Mouse (Mus musculus) small intestine, adult 2 months (tissue): Measurements from ENCODE around the gene Ankib1.
"Not testable (repeated sequence)": the region's sequence is repeated elsewhere in the genome, so short reads cannot be mapped to it uniquely, and the experiment has no call there.

Source experiments
- CTCF ChIP-seq: fragments of 200-500 bp; IDR thresholded peaks from 2 replicates; pipeline ENCODE4 v1.5.1; 2012; ENCODE audit warnings: low read depth, mild to moderate bottlenecking, control low read depth, inconsistent platforms, low read length, moderate library complexity, mixed read lengths; ENCODE audit not compliant: insufficient replicate concordance, insufficient read length; ENCODE audit errors: extremely low read depth
- POLR2A ChIP-seq: fragments of 200-500 bp; IDR thresholded peaks from 2 replicates; pipeline ENCODE4 v1.6.1; 2012; ENCODE audit warnings: low read depth, mild to moderate bottlenecking, control low read depth, inconsistent platforms, low read length, moderate library complexity

DNA sequence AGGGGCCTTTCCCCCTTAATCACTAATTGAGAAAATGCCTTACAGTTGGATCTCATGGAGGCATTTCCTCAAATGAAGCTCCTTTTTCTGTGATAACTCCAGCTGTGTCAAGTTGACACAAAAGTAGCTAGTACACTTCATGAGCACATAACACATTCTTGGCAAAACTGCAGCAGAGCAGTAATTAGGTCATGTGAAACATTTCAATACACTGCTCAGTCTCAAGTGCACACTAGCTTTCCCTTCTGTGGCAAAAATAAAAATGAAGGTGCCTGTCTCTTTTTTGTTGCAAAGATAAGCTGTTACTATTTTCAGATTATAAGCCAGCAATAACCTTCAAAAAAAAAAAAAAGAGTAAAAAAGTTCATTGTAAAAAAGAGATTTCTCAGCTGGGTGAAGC, 52.2 kb downstream of the Ankib1 start:
- not testable (repeated sequence) for TF ChIP-seq CTCF, POLR2A
